Mouse (Mus musculus): ENCODE measurements around the gene Rpusd4.

- TF ChIP-seq POLR2A (IDR thresholded peaks at IDR 0.05; ENCODE audit: low read depth, low read length): no peak
- TF ChIP-seq CTCF (IDR thresholded peaks at IDR 0.05; ENCODE audit: extremely low read depth, insufficient read depth, insufficient read length, insufficient replicate concordance): no peak
Measured at GRCm38 (mm10) chr9:35282851-35283200, 15.2 kb downstream of the Rpusd4 start.
